Mouse (Mus musculus): ENCODE results near the gene Sohlh2. TPM values are rescaled to one million over a fixed set of nuclear protein-coding genes. Genes with fewer than 3 reads are reported as not detected.

Sohlh2 gene
- total RNA-seq, 2 experiments from 2014 or later, result not detected

GRCm38 (mm10) chr3:55207665-55208064 is 25.8 kb downstream of the Sohlh2 start:
- no peak for DNase-seq (ENCODE audit: low spot score)

- no peak for DNase-seq (ENCODE audit: low spot score)
Observed at GRCm38 (mm10) chr3:55212254-55212653, 30.4 kb downstream of the Sohlh2 start.

- DNase-seq (ENCODE audit: low spot score), result no peak
Observed at GRCm38 (mm10) chr3:55213785-55214184, 32.0 kb downstream of the Sohlh2 start.

- no peak for DNase-seq (ENCODE audit: low spot score)
Observed at GRCm38 (mm10) chr3:55214413-55214812, 32.6 kb downstream of the Sohlh2 start.

GRCm38 (mm10) chr3:55222502-55222901 is 40.7 kb downstream of the Sohlh2 start:
- DNase-seq (ENCODE audit: low spot score), result no peak

GRCm38 (mm10) chr3:55223862-55224261 is 42.0 kb downstream of the Sohlh2 start:
- DNase-seq (ENCODE audit: low spot score), result no peak

GRCm38 (mm10) chr3:55226501-55227213 is 44.8 kb downstream of the Sohlh2 start:
- peak; percentile 30 for DNase-seq (ENCODE audit: low spot score)

GRCm38 (mm10) chr3:55227214-55227581 is 45.4 kb downstream of the Sohlh2 start:
- DNase-seq (ENCODE audit: low spot score), result no peak

- DNase-seq (ENCODE audit: low spot score), result peak; percentile 54
Observed at GRCm38 (mm10) chr3:55241730-55242421, 60.0 kb downstream of the Sohlh2 start, which contains the start of gene Dclk1. Gene Dclk1, plus strand, starts transcription at chr3:55242364.

- DNase-seq (ENCODE audit: low spot score), result peak; percentile 79
Observed at GRCm38 (mm10) chr3:55242422-55243055, 60.7 kb downstream of the Sohlh2 start.

GRCm38 (mm10) chr3:55243056-55243471 is 61.2 kb downstream of the Sohlh2 start:
- DNase-seq (ENCODE audit: low spot score), result no peak

- DNase-seq (ENCODE audit: low spot score), result no peak
Observed at GRCm38 (mm10) chr3:55244087-55244486, 62.3 kb downstream of the Sohlh2 start.

- DNase-seq (ENCODE audit: low spot score), result no peak
Observed at GRCm38 (mm10) chr3:55246618-55247272, 64.9 kb downstream of the Sohlh2 start.

GRCm38 (mm10) chr3:55248048-55248447 is 66.2 kb downstream of the Sohlh2 start:
- no peak for DNase-seq (ENCODE audit: low spot score)

GRCm38 (mm10) chr3:55248508-55248907 is 66.7 kb downstream of the Sohlh2 start:
- no peak for DNase-seq (ENCODE audit: low spot score)

GRCm38 (mm10) chr3:55250631-55251030 is 68.8 kb downstream of the Sohlh2 start:
- no peak for DNase-seq (ENCODE audit: low spot score)

Small RNAs within 50 kb of the gene (microRNA-seq; reads per million reads assigned to microRNA genes)
- not detected for gene Gm22029

Other genes starting within 250 kb of the Sohlh2 start
- not detected for gene Ccna1, start 126.5 kb upstream of the Sohlh2 start, total RNA-seq (2021)
- 10 to 100 TPM; 32.6 to 36.9 TPM for gene Spg20, start 69.9 kb upstream of the Sohlh2 start, total RNA-seq (2021)
- gene Ccdc169, start 44.7 kb upstream of the Sohlh2 start, total RNA-seq (2021), result not detected
- 1 to 10 TPM; 1.7 to 3.1 TPM for gene Dclk1, start 60.3 kb downstream of the Sohlh2 start, total RNA-seq (2021)